Mouse (Mus musculus) B cell, adult (primary cell): Measurements from ENCODE around the gene Col5a3. TPM values are rescaled to one million over a fixed set of nuclear protein-coding genes. Genes with fewer than 3 reads are reported as not detected.

Experiments used
- total RNA-seq: library from RNA; stranded (reverse); gene quantifications from 4 replicates; pipeline ENCODE4 v1.2.4, GENCODE M21; 2023; ENCODE audit not compliant: inconsistent age

The Col5a3 gene
- 0.72 to 3.0 TPM (median 1.7 TPM) in 4 replicates for total RNA-seq

DNA sequence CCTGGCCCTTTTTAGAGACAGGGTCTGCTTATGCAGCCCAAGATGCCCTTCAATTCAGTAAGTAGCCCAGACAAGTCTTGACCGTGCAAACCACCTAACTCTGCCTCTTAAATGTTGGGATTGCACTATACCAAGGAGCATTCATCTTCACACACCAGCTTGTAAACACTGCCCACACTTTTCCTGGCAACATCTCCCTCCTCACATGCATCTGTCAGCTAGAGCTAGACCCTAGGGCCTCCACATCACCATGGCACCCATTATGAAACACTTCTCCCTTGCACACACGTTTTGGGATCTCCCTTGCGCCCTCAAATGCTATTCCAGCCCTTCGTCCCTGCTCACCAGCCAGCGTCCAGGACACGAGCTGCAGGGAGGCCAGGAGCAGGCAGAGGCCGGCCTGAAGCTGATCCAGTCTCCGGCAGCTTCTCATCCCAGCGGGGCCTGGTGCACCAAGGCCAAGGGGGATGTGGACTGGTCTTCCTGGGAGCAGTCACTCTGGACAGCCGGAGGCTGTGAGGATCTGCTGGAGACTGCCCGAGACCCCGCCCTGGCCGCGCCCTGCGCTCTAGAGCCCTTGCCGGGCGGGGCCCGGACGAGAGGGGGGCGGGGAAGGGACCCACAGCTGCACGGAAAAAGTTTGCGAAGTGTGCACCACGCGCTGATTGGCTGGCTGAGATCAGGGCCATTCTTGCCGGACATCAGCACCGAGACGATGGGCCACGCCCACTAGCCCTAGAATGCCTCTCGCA is at the start of gene Col5a3:
Col5a3 (minus strand) TSS at position 547 of the 752 bp plus-strand sequence.

DNA sequence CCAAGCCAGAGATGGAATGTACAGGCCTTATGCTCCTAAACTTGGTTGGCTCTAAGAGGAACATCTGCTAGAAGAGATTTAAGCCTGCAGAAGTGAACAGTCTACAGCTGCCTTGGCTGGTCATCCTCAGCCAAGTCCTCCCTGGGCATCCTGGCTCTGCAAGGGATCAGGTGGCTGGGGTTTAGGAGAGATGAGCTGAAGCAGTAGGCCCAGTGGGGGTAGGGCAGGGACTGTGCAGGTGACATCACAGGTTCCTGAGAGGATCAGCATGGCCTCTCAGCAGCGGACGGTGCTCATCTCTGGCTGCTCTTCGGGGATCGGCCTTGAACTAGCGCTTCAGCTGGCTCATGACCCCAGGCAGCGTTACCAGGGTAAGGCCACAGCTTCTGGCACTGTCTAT is 3.4 kb upstream of the Col5a3 start, which contains the start of gene Rdh8:
Rdh8 (plus strand) TSS at position 268 of the 400 bp plus-strand sequence.

GRCm38 (mm10) chr9:20746017-20746660 is 68.7 kb downstream of the Col5a3 start, which contains the start of gene Olfm2:
Gene Olfm2 (minus strand): TSS chr9:20746349.

Other genes starting within 250 kb of the Col5a3 start
- 7.0 to 9.6 TPM (median 8.3 TPM) in 4 replicates for gene Zfp846, start 233.8 kb downstream of the Col5a3 start, total RNA-seq
- gene Ubl5, start 172.2 kb downstream of the Col5a3 start, total RNA-seq = 350 to 393 TPM (median 361 TPM) in 4 replicates
- gene Fbxl12, start 170.3 kb downstream of the Col5a3 start, total RNA-seq = 80.5 to 89.3 TPM (median 85.7 TPM) in 4 replicates
- gene Pin1, start 163.0 kb downstream of the Col5a3 start, total RNA-seq = 14.5 to 16.2 TPM (median 15.0 TPM) in 4 replicates
- gene Olfm2, start 68.7 kb downstream of the Col5a3 start, total RNA-seq = not detected in 4 replicates
- gene Rdh8, start 3.4 kb upstream of the Col5a3 start, total RNA-seq = not detected in 4 replicates
- 47.6 to 54.9 TPM (median 52.4 TPM) in 4 replicates for gene A230050P20Rik, start 53.6 kb upstream of the Col5a3 start, total RNA-seq
- gene Angptl6, start 64.7 kb upstream of the Col5a3 start, total RNA-seq = 0.83 to 1.2 TPM (median 1.1 TPM) in 4 replicates
- gene Ppan, start 73.1 kb upstream of the Col5a3 start, total RNA-seq = 124 to 148 TPM (median 127 TPM) in 4 replicates
- gene Eif3g, start 83.6 kb upstream of the Col5a3 start, total RNA-seq = 166 to 189 TPM (median 176 TPM) in 4 replicates
- gene Dnmt1, start 144.8 kb upstream of the Col5a3 start, total RNA-seq = 68.8 to 75.8 TPM (median 74.5 TPM) in 4 replicates
- 2.4 to 4.0 TPM (median 3.1 TPM) in 4 replicates for gene S1pr2, start 161.7 kb upstream of the Col5a3 start, total RNA-seq
- 51.2 to 61.9 TPM (median 59.0 TPM) in 4 replicates for gene Mrpl4, start 187.7 kb upstream of the Col5a3 start, total RNA-seq
- gene Icam1, start 200.9 kb upstream of the Col5a3 start, total RNA-seq = 48.1 to 52.0 TPM (median 49.9 TPM) in 4 replicates
- gene Icam4, start 214.3 kb upstream of the Col5a3 start, total RNA-seq = 0.55 TPM in 1 of 4 replicates, not detected in the others
- not detected in 4 replicates for gene Icam5, start 217.0 kb upstream of the Col5a3 start, total RNA-seq